Mouse (Mus musculus): Measurements from ENCODE around the gene Mfsd11. TPM values are rescaled to one million over a fixed set of nuclear protein-coding genes. Genes with fewer than 3 reads are reported as not detected.

The Mfsd11 gene
- polyA plus RNA-seq, 1 experiment from 2014 or later: 44.8 TPM

- Histone ChIP-seq H3K9me3 (replicated peaks) (no peaks in the 10 kb centered on the region), H3K4me1 (peaks cover 19% of the 10 kb centered on the region), H3K9ac (no peak overlapping the region), H3K4me3 (replicated peaks) (no peak overlapping the region), H3K27ac (replicated peaks) (no peak overlapping the region), H3K36me3 (no peaks in the 10 kb centered on the region), H3K27me3 (peaks cover 48% of the 10 kb centered on the region), H3K4me2 (replicated peaks) (no peak overlapping the region)
- WGBS: 1% methylated on average over 6 of the region's 6 CpGs
- ATAC-seq (ENCODE audit: insufficient number of reproducible peaks, low FRiP score, low TSS enrichment, low read depth): no peak
Observed at GRCm38 (mm10) chr11:116920746-116921145, 68.5 kb downstream of the Mfsd11 start.

GRCm38 (mm10) chr11:116922058-116922457, 69.8 kb downstream of the Mfsd11 start:
- no peaks in the 10 kb centered on the region for H3K9me3 ChIP-seq (replicated peaks)
- H3K4me3 ChIP-seq (replicated peaks): no peak overlapping the region
- H3K4me1 ChIP-seq: peaks cover 19% of the 10 kb centered on the region
- 37% methylated on average over 7 of the region's 7 CpGs for WGBS
- ATAC-seq (ENCODE audit: insufficient number of reproducible peaks, low FRiP score, low TSS enrichment, low read depth): no peak
- peaks cover 36% of the 10 kb centered on the region for H3K27me3 ChIP-seq
- H3K9ac ChIP-seq: no peak overlapping the region
- H3K27ac ChIP-seq (replicated peaks): no peak overlapping the region
- H3K4me2 ChIP-seq (replicated peaks): no peak overlapping the region
- H3K36me3 ChIP-seq: no peaks in the 10 kb centered on the region

Other genes starting within 250 kb of the Mfsd11 start
- gene Rhbdf2, start 225.4 kb upstream of the Mfsd11 start, polyA plus RNA-seq (2015; fragmentation: Nextera tagmentation; extraction: Ambion mirVana): 8.3 and 8.8 TPM in 2 replicates
- gene Prcd, start 198.9 kb upstream of the Mfsd11 start, polyA plus RNA-seq (2015; fragmentation: Nextera tagmentation; extraction: Ambion mirVana): 3.6 and 3.8 TPM in 2 replicates
- 32.7 and 33.3 TPM in 2 replicates for gene Cygb, start 198.1 kb upstream of the Mfsd11 start, polyA plus RNA-seq (2015; fragmentation: Nextera tagmentation; extraction: Ambion mirVana)
- gene St6galnac1, start 76.9 kb upstream of the Mfsd11 start, polyA plus RNA-seq (2015; fragmentation: Nextera tagmentation; extraction: Ambion mirVana): not detected in 2 replicates
- gene Mxra7, start 24.4 kb upstream of the Mfsd11 start, polyA plus RNA-seq (2015; fragmentation: Nextera tagmentation; extraction: Ambion mirVana): 24.8 and 32.3 TPM in 2 replicates
- 75.9 and 79.9 TPM in 2 replicates for gene Mettl23, start 9.2 kb upstream of the Mfsd11 start, polyA plus RNA-seq (2015; fragmentation: Nextera tagmentation; extraction: Ambion mirVana)
- 74.1 and 79.1 TPM in 2 replicates for gene Jmjd6, start 9.0 kb upstream of the Mfsd11 start, polyA plus RNA-seq (2015; fragmentation: Nextera tagmentation; extraction: Ambion mirVana)
- gene Srsf2, start 654 bp downstream of the Mfsd11 start, polyA plus RNA-seq (2015; fragmentation: Nextera tagmentation; extraction: Ambion mirVana): 694 and 715 TPM in 2 replicates
- gene Mgat5b, start 66.4 kb downstream of the Mfsd11 start, polyA plus RNA-seq (2015; fragmentation: Nextera tagmentation; extraction: Ambion mirVana): 3.0 and 3.2 TPM in 2 replicates

Data from embryonic facial prominence, embryonic 15.5 days (tissue).